Mouse (Mus musculus) spleen, postnatal 14 days (tissue): ENCODE results near the gene Tmem151b.

Experiments
- DNase-seq, 2 experiments: peaks; one replicate each; pipeline ENCODE4 v3.0.0; 2021 to 2022; ENCODE audit warnings: low spot score in 2 of 2

Tmem151b gene

DNA sequence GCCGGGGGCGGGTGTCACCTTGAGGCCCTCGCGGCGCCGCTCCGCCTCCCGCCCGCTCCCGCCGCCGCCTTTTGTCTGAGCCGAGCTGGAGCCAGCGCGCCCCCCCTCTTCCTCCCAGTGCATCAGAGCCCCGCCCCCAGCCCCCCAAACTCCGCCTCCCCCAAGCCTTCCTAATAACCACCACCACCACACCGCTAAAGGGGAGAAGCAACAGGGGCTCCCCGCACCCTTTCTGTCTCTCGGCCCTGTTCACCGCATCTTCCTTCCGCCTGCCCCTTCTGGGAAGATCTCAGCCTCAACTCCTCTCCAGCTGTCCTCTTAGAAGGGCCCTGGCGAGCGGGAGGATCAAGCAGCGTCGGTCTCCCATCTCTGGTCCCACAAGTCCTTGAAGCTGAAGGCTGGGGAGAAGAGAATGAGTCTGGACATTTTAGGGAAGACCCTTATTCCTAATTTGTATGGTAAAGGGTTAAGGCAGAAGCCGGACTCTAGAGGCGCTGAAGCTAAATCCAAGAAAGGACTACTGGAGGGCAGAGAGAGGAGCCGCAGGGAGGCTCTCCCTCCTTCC, at the start of gene Tmem151b:
TSS of gene Tmem151b (minus strand) at position 61 of the 565 bp plus-strand sequence.
- no peak for DNase-seq

- DNase-seq = no peak
Observed at GRCm38 (mm10) chr17:45598891-45599290, 49.4 kb upstream of the Tmem151b start.

- no peak for DNase-seq
Observed at GRCm38 (mm10) chr17:45598376-45598775, 48.9 kb upstream of the Tmem151b start.

- DNase-seq = no peak
Observed at GRCm38 (mm10) chr17:45597787-45598186, 48.3 kb upstream of the Tmem151b start.

DNA sequence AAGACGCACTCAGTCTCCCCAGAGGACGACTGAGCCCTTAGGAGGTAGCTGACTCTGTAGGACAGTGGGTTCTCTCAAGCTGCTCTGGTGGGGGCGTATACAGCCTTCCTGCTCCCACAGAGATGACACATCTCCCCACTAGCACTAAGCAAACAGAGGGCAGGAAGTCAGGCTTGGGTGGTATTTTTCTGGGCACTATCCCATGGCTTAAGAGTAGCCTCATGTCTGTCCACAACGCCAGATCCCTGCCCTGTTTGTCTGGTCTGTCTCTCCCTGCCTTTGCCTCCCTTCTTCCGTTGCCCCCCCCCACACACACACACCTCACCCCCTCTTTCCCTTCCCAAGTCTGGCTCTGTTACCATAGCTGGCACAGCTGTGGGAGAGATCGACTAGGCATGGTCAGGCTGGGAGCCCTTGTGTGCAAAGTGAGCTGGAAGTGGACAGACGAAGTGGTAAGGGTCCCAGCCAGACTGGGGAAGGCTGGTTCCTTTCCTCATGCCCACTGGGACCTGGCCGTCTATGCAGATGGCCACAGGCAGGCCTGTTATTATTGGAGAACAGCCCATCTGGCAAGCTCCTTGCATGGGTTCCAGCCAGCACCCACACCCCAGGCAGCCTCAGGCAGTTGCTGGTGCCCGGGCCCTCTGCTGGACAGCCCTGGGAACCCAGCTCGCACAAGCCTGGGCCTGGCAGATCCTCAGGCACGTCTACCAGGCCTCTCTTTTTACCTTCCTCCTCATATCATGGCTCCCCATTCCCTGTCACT, 47.3 kb upstream of the Tmem151b start:
- DNase-seq = peak; percentile 44 to 71

- DNase-seq = no peak
Observed at GRCm38 (mm10) chr17:45595736-45596390, 46.4 kb upstream of the Tmem151b start.

GRCm38 (mm10) chr17:45594881-45595735, 45.6 kb upstream of the Tmem151b start:
- DNase-seq = peak; percentile 67 to 77

DNA sequence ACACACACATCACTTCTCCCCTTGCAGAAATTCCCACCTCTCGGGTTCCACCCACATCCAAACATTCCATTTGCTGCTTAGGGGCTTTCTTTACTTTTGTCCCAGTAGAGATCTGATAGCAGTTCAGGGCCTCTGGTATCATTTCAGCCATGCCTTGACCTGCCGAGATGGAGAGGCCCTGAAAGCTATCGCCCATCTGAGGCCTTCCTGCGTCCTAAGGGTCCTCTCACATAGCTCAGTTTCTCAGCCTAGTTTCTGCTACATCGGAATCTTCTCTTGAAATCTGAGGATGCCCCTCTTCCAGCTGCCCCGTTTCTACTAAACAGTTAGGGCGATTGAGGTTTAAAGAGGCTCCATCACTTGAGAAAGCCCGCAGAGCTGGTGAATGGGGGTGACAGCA, 44.7 kb upstream of the Tmem151b start:
- no peak for DNase-seq

DNA sequence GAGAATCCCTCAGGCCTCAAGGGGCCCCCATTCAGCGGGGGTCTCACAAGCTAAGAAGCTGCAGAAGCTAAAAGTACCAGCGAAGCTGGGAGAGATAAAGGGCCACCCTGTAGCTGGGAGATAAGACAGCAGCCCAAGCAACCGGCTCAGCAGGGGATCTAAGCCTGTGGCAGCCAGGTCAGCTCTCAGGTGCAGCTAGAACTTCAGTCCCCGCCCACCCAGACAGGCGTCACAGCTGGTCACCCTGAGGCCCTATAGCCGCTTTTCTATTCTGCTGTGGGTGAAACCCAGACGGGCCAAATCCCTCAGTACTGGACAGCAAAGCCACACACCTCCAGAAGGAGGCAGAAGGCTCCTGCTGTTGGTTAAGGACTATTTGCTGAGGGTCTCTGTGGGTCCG, 44.0 kb upstream of the Tmem151b start:
- peak; percentile 43 to 48 for DNase-seq

GRCm38 (mm10) chr17:45592606-45593431, 43.3 kb upstream of the Tmem151b start:
- DNase-seq = no peak

- no peak for DNase-seq
Observed at GRCm38 (mm10) chr17:45591701-45592605, 42.5 kb upstream of the Tmem151b start.

GRCm38 (mm10) chr17:45590410-45590809, 40.9 kb upstream of the Tmem151b start:
- no peak for DNase-seq

DNA sequence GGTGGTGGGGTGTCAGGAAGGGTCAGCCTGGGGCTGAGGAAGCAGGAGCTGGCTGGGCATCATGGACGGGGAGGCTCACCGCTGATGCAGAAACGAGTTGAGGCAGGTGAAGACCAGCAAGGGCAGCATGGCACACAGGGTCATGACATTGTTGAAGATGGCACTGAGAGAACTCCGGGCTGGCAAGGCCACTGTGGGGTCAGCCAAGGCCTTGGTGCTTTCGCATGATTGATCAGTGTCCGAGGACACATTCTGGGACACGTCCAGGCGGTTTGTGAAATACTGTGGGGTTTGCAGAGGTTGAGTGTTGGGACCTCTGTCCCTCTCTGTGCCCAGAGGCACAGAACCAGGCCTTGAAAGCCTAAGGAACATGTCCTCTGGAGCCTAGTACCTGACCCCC, 40.4 kb upstream of the Tmem151b start:
- no peak for DNase-seq

DNA sequence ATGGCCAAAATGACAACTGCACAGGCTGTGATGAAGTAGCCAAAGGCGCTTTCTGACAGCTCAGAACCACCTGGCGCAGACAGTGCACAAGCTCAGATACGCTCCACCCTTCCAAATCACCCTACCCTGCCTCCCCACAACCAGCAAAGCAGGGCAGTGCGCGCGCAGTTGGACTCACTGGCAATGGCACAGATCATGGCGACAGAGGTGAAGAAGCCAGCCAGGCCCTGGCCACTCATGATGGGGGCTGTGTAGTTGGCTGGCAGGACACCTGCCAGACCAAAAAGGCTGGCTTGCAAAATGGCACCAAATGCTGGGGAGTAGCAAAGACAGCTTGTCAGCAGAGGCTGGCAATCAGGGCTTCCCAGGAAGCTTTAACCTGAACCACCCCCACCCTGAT, 39.8 kb upstream of the Tmem151b start:
- DNase-seq = no peak

DNA sequence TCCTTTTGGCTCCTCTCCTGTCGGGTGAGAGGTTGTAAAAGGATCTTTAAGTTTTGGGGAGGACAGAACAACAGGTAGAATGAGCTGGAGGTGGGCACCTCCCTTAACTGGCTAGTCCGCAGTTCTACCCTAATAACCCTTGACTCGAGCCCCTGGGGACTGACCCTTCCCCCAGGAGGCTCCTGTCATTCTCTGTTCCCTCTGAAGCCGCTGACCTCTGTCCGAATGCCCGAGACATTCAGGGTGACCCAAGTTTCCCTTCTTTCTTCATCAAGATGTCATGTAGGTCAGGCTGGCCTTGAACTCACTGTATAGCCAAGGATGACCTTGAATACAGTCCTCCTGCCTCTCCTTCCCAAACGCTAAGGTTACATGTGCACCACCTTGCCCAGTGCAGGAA, 38.9 kb upstream of the Tmem151b start:
- DNase-seq = no peak

DNA sequence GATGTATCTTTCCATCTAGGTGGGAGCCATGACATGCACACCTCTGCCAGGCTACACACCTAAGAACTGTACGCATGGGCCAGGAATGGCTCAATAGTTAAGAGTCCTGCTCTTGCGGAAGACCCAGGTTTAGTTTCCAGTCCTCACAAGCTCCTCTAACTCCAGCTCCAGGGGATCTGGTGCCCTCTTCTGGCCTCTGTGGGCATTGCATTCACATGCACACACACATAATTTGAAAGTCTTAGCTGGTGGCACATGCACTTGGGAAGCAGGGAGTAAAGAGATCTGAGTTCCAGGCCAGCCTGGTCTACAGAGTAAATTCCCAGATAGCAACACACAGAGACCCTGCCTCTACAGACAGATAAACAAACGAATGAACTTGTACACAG, 37.0 kb upstream of the Tmem151b start:
- DNase-seq = no peak

- DNase-seq = no peak
Observed at GRCm38 (mm10) chr17:45585725-45586448, 36.4 kb upstream of the Tmem151b start.

GRCm38 (mm10) chr17:45584939-45585678, 35.6 kb upstream of the Tmem151b start:
- peak; percentile 40 to 69 for DNase-seq
